Mouse (Mus musculus) midbrain, embryonic 15.5 days (tissue): ENCODE measurements around the gene Cnpy2. TPM values are rescaled to one million over a fixed set of nuclear protein-coding genes. Genes with fewer than 3 reads are reported as not detected.
"Not testable (repeated sequence)": the region's sequence is repeated elsewhere in the genome, so short reads cannot be mapped to it uniquely, and the experiment has no call there.

Experiments used
- ATAC-seq: fragments of 200-750 bp; cut with Nextera tagmentation; replicated peaks from 2 replicates; pipeline ENCODE4 v1.8.0; 2017; ENCODE audit warnings: moderate TSS enrichment
- H3K27ac ChIP-seq: fragments of 300-500 bp; sonication (generic); 2 replicates; pipeline ENCODE4 v1.5.1; 2015; ENCODE audit warnings: mild to moderate bottlenecking, inconsistent platforms
- H3K27me3 ChIP-seq: fragments of 300-500 bp; sonication (generic); replicated peaks from 2 replicates; pipeline ENCODE4 v1.6.1; 2015; ENCODE audit warnings: inconsistent platforms
- H3K36me3 ChIP-seq: fragments of 300-500 bp; sonication (generic); replicated peaks from 2 replicates; pipeline ENCODE4 v1.6.1; 2015; ENCODE audit warnings: inconsistent platforms
- H3K4me1 ChIP-seq: fragments of 300-500 bp; sonication (generic); 2 replicates; pipeline ENCODE4 v1.6.1; 2015; ENCODE audit warnings: inconsistent platforms
- H3K4me2 ChIP-seq: fragments of 300-500 bp; sonication (generic); 2 replicates; pipeline ENCODE4 v1.6.1; 2015; ENCODE audit warnings: inconsistent platforms, mild to moderate bottlenecking, moderate library complexity
- H3K4me3 ChIP-seq: fragments of 300-500 bp; sonication (generic); 2 replicates; pipeline ENCODE4 v1.5.1; 2015; ENCODE audit warnings: mild to moderate bottlenecking, inconsistent platforms
- H3K9ac ChIP-seq: fragments of 300-500 bp; sonication (generic); 2 replicates; pipeline ENCODE4 v1.6.1; 2015; ENCODE audit warnings: mild to moderate bottlenecking, inconsistent platforms
- H3K9me3 ChIP-seq: fragments of 300-500 bp; sonication (generic); 2 replicates; pipeline ENCODE4 v1.6.1; 2016; ENCODE audit warnings: inconsistent platforms
- WGBS: fragments of 180-500 bp; shearing (Covaris S2); methylation state at CpG from one replicate; pipeline ENCODE4 v1.1.7; 2015; ENCODE audit warnings: mixed read lengths; 5-methylcytosine and 5-hydroxymethylcytosine counted together
- polyA plus RNA-seq: library from polyadenylated mRNA; unstranded; fragments of >200 nt; fragmentation: Nextera tagmentation; extraction: Ambion mirVana; gene quantifications from 2 replicates; pipeline ENCODE4 v1.2.1, GENCODE M21; 2015

Gene Cnpy2
- polyA plus RNA-seq, 1 experiment from 2014 or later, result 194 TPM

- no peak for ATAC-seq
- no peak overlapping the region for H3K4me2 ChIP-seq
- WGBS, result 95% methylated on average over 8 of the region's 8 CpGs
- H3K4me3 ChIP-seq, result no peak overlapping the region
- peaks cover 16% of the 10 kb centered on the region for H3K36me3 ChIP-seq
- H3K9me3 ChIP-seq, result no peaks in the 10 kb centered on the region
- H3K27ac ChIP-seq, result no peak overlapping the region
- H3K27me3 ChIP-seq, result no peaks in the 10 kb centered on the region
- H3K4me1 ChIP-seq, result peaks cover 15% of the 10 kb centered on the region
- H3K9ac ChIP-seq, result no peak overlapping the region
Observed at GRCm38 (mm10) chr10:128326825-128327224, 4.6 kb downstream of the Cnpy2 start.

GRCm38 (mm10) chr10:128327610-128328009, 5.4 kb downstream of the Cnpy2 start:
- Histone ChIP-seq H3K4me2 (no peak overlapping the region), H3K27ac (no peak overlapping the region), H3K4me1 (peaks cover 15% of the 10 kb centered on the region), H3K9me3 (no peaks in the 10 kb centered on the region), H3K36me3 (peaks cover 16% of the 10 kb centered on the region), H3K4me3 (no peak overlapping the region), H3K27me3 (no peaks in the 10 kb centered on the region), H3K9ac (no peak overlapping the region)
- no peak for ATAC-seq
- WGBS, result 86% methylated on average over 10 of the region's 10 CpGs

- H3K4me1 ChIP-seq, H3K9me3 ChIP-seq, H3K4me3 ChIP-seq, H3K4me2 ChIP-seq, H3K36me3 ChIP-seq, H3K9ac ChIP-seq, ATAC-seq, H3K27ac ChIP-seq, H3K27me3 ChIP-seq: not testable (repeated sequence)
- 82% methylated on average over 6 of the region's 6 CpGs for WGBS
Observed at GRCm38 (mm10) chr10:128332358-128333249, 10.3 kb downstream of the Cnpy2 start.

- H3K4me1 ChIP-seq, result peaks cover 30% of the 10 kb centered on the region
- no peaks in the 10 kb centered on the region for H3K27me3 ChIP-seq
- WGBS, result under 1% methylated on average over 4 of the region's 4 CpGs
- H3K27ac ChIP-seq, result no peak overlapping the region
- no peaks in the 10 kb centered on the region for H3K36me3 ChIP-seq
- no peaks in the 10 kb centered on the region for H3K9me3 ChIP-seq
- ATAC-seq, result no peak
- no peak overlapping the region for H3K4me2 ChIP-seq
- H3K4me3 ChIP-seq, result no peak overlapping the region
- H3K9ac ChIP-seq, result no peak overlapping the region
Observed at GRCm38 (mm10) chr10:128335582-128335981, 13.3 kb downstream of the Cnpy2 start.

- Histone ChIP-seq H3K4me2 (no peak overlapping the region), H3K4me1 (peaks cover 30% of the 10 kb centered on the region), H3K4me3 (no peak overlapping the region), H3K27me3 (no peaks in the 10 kb centered on the region), H3K9ac (no peak overlapping the region), H3K9me3 (no peaks in the 10 kb centered on the region), H3K36me3 (no peaks in the 10 kb centered on the region), H3K27ac (no peak overlapping the region)
- 94% methylated on average over 3 of the region's 3 CpGs for WGBS
- ATAC-seq, result no peak
Observed at GRCm38 (mm10) chr10:128336195-128336594, 13.9 kb downstream of the Cnpy2 start.

GRCm38 (mm10) chr10:128336597-128336996, 14.3 kb downstream of the Cnpy2 start:
- Histone ChIP-seq H3K9me3 (no peaks in the 10 kb centered on the region), H3K9ac (no peak overlapping the region), H3K36me3 (no peaks in the 10 kb centered on the region), H3K4me2 (peak overlapping the region; percentile 76), H3K4me1 (peaks cover 30% of the 10 kb centered on the region), H3K27me3 (no peaks in the 10 kb centered on the region), H3K4me3 (no peak overlapping the region), H3K27ac (peak overlapping the region; percentile 73; the same call in 1 of the 2 replicates)
- 85% methylated on average over 3 of the region's 3 CpGs for whole genome bisulfite sequencing
- no peak for ATAC-seq

- H3K27me3 ChIP-seq, result no peaks in the 10 kb centered on the region
- under 1% methylated on average over 61 of the region's 61 CpGs for WGBS
Observed at GRCm38 (mm10) chr10:128337306-128338181, 15.3 kb downstream of the Cnpy2 start, which contains the start of gene Cs. TSS of gene Cs (plus strand) at chr10:128337734.

GRCm38 (mm10) chr10:128338415-128338814, 16.2 kb downstream of the Cnpy2 start:
- peak overlapping the region; percentile 99 for H3K9ac ChIP-seq
- no peaks in the 10 kb centered on the region for H3K36me3 ChIP-seq
- peak overlapping the region; percentile 95 for H3K4me3 ChIP-seq
- H3K4me2 ChIP-seq, result peak overlapping the region; percentile 90
- H3K27me3 ChIP-seq, result no peaks in the 10 kb centered on the region
- no peaks in the 10 kb centered on the region for H3K9me3 ChIP-seq
- no peak overlapping the region; the same call in 1 of the 2 replicates for H3K27ac ChIP-seq
- no peak for ATAC-seq
- 23% methylated on average over 5 of the region's 5 CpGs for WGBS
- H3K4me1 ChIP-seq, result peaks cover 30% of the 10 kb centered on the region

More at GRCm38 (mm10) chr10:128337306-128338181, 15.3 kb downstream of the Cnpy2 start, which contains the start of gene Cs:
- no peaks in the 10 kb centered on the region for H3K36me3 ChIP-seq
- H3K4me2 ChIP-seq, result peak within 1 kb of the TSS; percentile 90
- peak within 1 kb of the TSS; percentile 91 for H3K27ac ChIP-seq
- H3K4me3 ChIP-seq, result peak within 1 kb of the TSS; percentile 95
- peak; percentile 98 for ATAC-seq
- H3K4me1 ChIP-seq, result peaks cover 30% of the 10 kb centered on the region
- H3K9ac ChIP-seq, result peak within 1 kb of the TSS; percentile 99
- H3K9me3 ChIP-seq, result no peaks in the 10 kb centered on the region

GRCm38 (mm10) chr10:128338948-128339347, 16.7 kb downstream of the Cnpy2 start:
- Histone ChIP-seq H3K4me1 (peaks cover 30% of the 10 kb centered on the region), H3K9ac (peak overlapping the region; percentile 99; the same call in 1 of the 2 replicates), H3K4me2 (peak overlapping the region; percentile 90), H3K4me3 (peak overlapping the region; percentile 95; the same call in 1 of the 2 replicates), H3K36me3 (no peaks in the 10 kb centered on the region), H3K9me3 (no peaks in the 10 kb centered on the region), H3K27ac (no peak overlapping the region), H3K27me3 (no peaks in the 10 kb centered on the region)
- 70% methylated on average over 2 of the region's 2 CpGs for WGBS
- no peak for ATAC-seq

GRCm38 (mm10) chr10:128340257-128340656, 18.0 kb downstream of the Cnpy2 start:
- no peaks in the 10 kb centered on the region for H3K9me3 ChIP-seq
- no peak for ATAC-seq
- H3K27ac ChIP-seq, result no peak overlapping the region
- H3K36me3 ChIP-seq, result no peaks in the 10 kb centered on the region
- 78% methylated on average over 2 of the region's 2 CpGs for WGBS
- H3K4me3 ChIP-seq, result no peak overlapping the region
- H3K9ac ChIP-seq, result no peak overlapping the region
- no peak overlapping the region for H3K4me2 ChIP-seq
- peaks cover 37% of the 10 kb centered on the region for H3K4me1 ChIP-seq
- no peaks in the 10 kb centered on the region for H3K27me3 ChIP-seq

GRCm38 (mm10) chr10:128343436-128343835, 21.2 kb downstream of the Cnpy2 start:
- no peak for ATAC-seq
- Histone ChIP-seq H3K9ac (no peak overlapping the region), H3K4me3 (no peak overlapping the region), H3K27me3 (no peaks in the 10 kb centered on the region), H3K4me1 (peaks cover 28% of the 10 kb centered on the region), H3K4me2 (no peak overlapping the region), H3K36me3 (no peaks in the 10 kb centered on the region), H3K27ac (no peak overlapping the region), H3K9me3 (no peaks in the 10 kb centered on the region)
- WGBS, result 84% methylated on average over 1 of the region's 1 CpGs
